Mouse (Mus musculus): ENCODE results near the gene Sh3bp5. TPM values are rescaled to one million over a fixed set of nuclear protein-coding genes. Genes with fewer than 3 reads are reported as not detected.

The Sh3bp5 gene
- polyA plus RNA-seq, 1 experiment, result 10.7 TPM

- Histone ChIP-seq H3K4me3 (ENCODE audit: control insufficient read depth, insufficient read depth, low read length) (no peak overlapping the region), H3K4me1 (replicated peaks; ENCODE audit: control insufficient read depth, insufficient read depth, low read length) (no peaks in the 10 kb centered on the region), H3K27me3 (ENCODE audit: control insufficient read depth, insufficient read depth, low read length) (no peaks in the 10 kb centered on the region), H3K36me3 (ENCODE audit: control insufficient read depth, insufficient read depth, low read length) (peaks cover 31% of the 10 kb centered on the region), H3K27ac (ENCODE audit: control insufficient read depth, insufficient read depth, low read length) (no peak overlapping the region)
- WGBS, result 97% methylated on average over 8 of the region's 8 CpGs
- no peak for DNase-seq
- TF ChIP-seq POLR2A (IDR thresholded peaks at IDR 0.05; ENCODE audit: control insufficient read depth, extremely low read depth, insufficient read depth, low read length, poor library complexity) (no peak), CTCF (IDR thresholded peaks at IDR 0.05; ENCODE audit: borderline replicate concordance, control insufficient read depth, extremely low read depth, insufficient read depth, low read length, poor library complexity) (no peak)
Observed at GRCm38 (mm10) chr14:31343241-31343640, 92.6 kb downstream of the Sh3bp5 start.

- Histone ChIP-seq H3K4me1 (replicated peaks; ENCODE audit: control insufficient read depth, insufficient read depth, low read length) (peaks cover 2% of the 10 kb centered on the region; the same call in 1 of the 2 replicates), H3K27ac (ENCODE audit: control insufficient read depth, insufficient read depth, low read length) (0 out of 2 replicates have a peak overlapping the region, but pooled peaks have one; percentile 44), H3K27me3 (ENCODE audit: control insufficient read depth, insufficient read depth, low read length) (no peaks in the 10 kb centered on the region), H3K36me3 (ENCODE audit: control insufficient read depth, insufficient read depth, low read length) (peaks cover 4% of the 10 kb centered on the region), H3K4me3 (ENCODE audit: control insufficient read depth, insufficient read depth, low read length) (no peak overlapping the region)
- DNase-seq, result no peak
- TF ChIP-seq CTCF (IDR thresholded peaks at IDR 0.05; ENCODE audit: borderline replicate concordance, control insufficient read depth, extremely low read depth, insufficient read depth, low read length, poor library complexity), result no peak
Observed at GRCm38 (mm10) chr14:31337947-31338346, 97.9 kb downstream of the Sh3bp5 start.

- Histone ChIP-seq H3K27me3 (ENCODE audit: control insufficient read depth, insufficient read depth, low read length) (no peaks in the 10 kb centered on the region), H3K36me3 (ENCODE audit: control insufficient read depth, insufficient read depth, low read length) (peaks cover 4% of the 10 kb centered on the region), H3K4me1 (replicated peaks; ENCODE audit: control insufficient read depth, insufficient read depth, low read length) (peaks cover 2% of the 10 kb centered on the region; the same call in 1 of the 2 replicates), H3K27ac (ENCODE audit: control insufficient read depth, insufficient read depth, low read length) (no peak overlapping the region), H3K4me3 (ENCODE audit: control insufficient read depth, insufficient read depth, low read length) (no peak overlapping the region)
- TF ChIP-seq POLR2A (IDR thresholded peaks at IDR 0.05; ENCODE audit: control insufficient read depth, extremely low read depth, insufficient read depth, low read length, poor library complexity), result no peak
- TF ChIP-seq CTCF (IDR thresholded peaks at IDR 0.05; ENCODE audit: borderline replicate concordance, control insufficient read depth, extremely low read depth, insufficient read depth, low read length, poor library complexity), result no peak
- no peak for DNase-seq
- WGBS, result 5% methylated on average over 7 of the region's 7 CpGs
Observed at GRCm38 (mm10) chr14:31337406-31337805, 98.5 kb downstream of the Sh3bp5 start.

GRCm38 (mm10) chr14:31336369-31337155 lies 99.3 kb downstream of the Sh3bp5 start, which contains the start of gene Capn7:
Gene Capn7, plus strand, starts transcription at chr14:31336638.
- WGBS, result under 1% methylated on average over 78 of the region's 78 CpGs

GRCm38 (mm10) chr14:31335765-31336164 lies 100.1 kb downstream of the Sh3bp5 start:
- H3K36me3 ChIP-seq (ENCODE audit: control insufficient read depth, insufficient read depth, low read length), result peaks cover 3% of the 10 kb centered on the region
- no peak for TF ChIP-seq POLR2A (IDR thresholded peaks at IDR 0.05; ENCODE audit: control insufficient read depth, extremely low read depth, insufficient read depth, low read length, poor library complexity)
- no peak for TF ChIP-seq CTCF (IDR thresholded peaks at IDR 0.05; ENCODE audit: borderline replicate concordance, control insufficient read depth, extremely low read depth, insufficient read depth, low read length, poor library complexity)
- DNase-seq, result no peak
- H3K27me3 ChIP-seq (ENCODE audit: control insufficient read depth, insufficient read depth, low read length), result no peaks in the 10 kb centered on the region
- no peak overlapping the region for H3K27ac ChIP-seq (ENCODE audit: control insufficient read depth, insufficient read depth, low read length)
- 68% methylated on average over 3 of the region's 3 CpGs for WGBS
- no peak overlapping the region for H3K4me3 ChIP-seq (ENCODE audit: control insufficient read depth, insufficient read depth, low read length)
- peaks cover 2% of the 10 kb centered on the region; the same call in 1 of the 2 replicates for H3K4me1 ChIP-seq (replicated peaks; ENCODE audit: control insufficient read depth, insufficient read depth, low read length)

More at GRCm38 (mm10) chr14:31336369-31337155, 99.3 kb downstream of the Sh3bp5 start, which contains the start of gene Capn7:
- Histone ChIP-seq H3K4me3 (ENCODE audit: control insufficient read depth, insufficient read depth, low read length) (peak within 1 kb of the TSS; percentile 87), H3K27me3 (ENCODE audit: control insufficient read depth, insufficient read depth, low read length) (no peaks in the 10 kb centered on the region), H3K27ac (ENCODE audit: control insufficient read depth, insufficient read depth, low read length) (peak within 1 kb of the TSS; percentile 45), H3K4me1 (replicated peaks; ENCODE audit: control insufficient read depth, insufficient read depth, low read length) (peaks cover 2% of the 10 kb centered on the region; the same call in 1 of the 2 replicates), H3K36me3 (ENCODE audit: control insufficient read depth, insufficient read depth, low read length) (peaks cover 4% of the 10 kb centered on the region)
- TF ChIP-seq CTCF (IDR thresholded peaks at IDR 0.05; ENCODE audit: borderline replicate concordance, control insufficient read depth, extremely low read depth, insufficient read depth, low read length, poor library complexity), result peak; percentile 63
- TF ChIP-seq POLR2A (IDR thresholded peaks at IDR 0.05; ENCODE audit: control insufficient read depth, extremely low read depth, insufficient read depth, low read length, poor library complexity), result peak; percentile 98
- peak; percentile 98 for DNase-seq

GRCm38 (mm10) chr14:31330957-31331356 lies 104.9 kb downstream of the Sh3bp5 start:
- no peaks in the 10 kb centered on the region for H3K36me3 ChIP-seq (ENCODE audit: control insufficient read depth, insufficient read depth, low read length)

More at GRCm38 (mm10) chr14:31330957-31331356, 104.9 kb downstream of the Sh3bp5 start:
- 84% methylated on average over 4 of the region's 4 CpGs for WGBS
- Histone ChIP-seq H3K27ac (ENCODE audit: control insufficient read depth, insufficient read depth, low read length) (no peak overlapping the region), H3K27me3 (ENCODE audit: control insufficient read depth, insufficient read depth, low read length) (no peaks in the 10 kb centered on the region), H3K4me1 (replicated peaks; ENCODE audit: control insufficient read depth, insufficient read depth, low read length) (no peaks in the 10 kb centered on the region), H3K4me3 (ENCODE audit: control insufficient read depth, insufficient read depth, low read length) (no peak overlapping the region)
- DNase-seq, result no peak
- TF ChIP-seq CTCF (IDR thresholded peaks at IDR 0.05; ENCODE audit: borderline replicate concordance, control insufficient read depth, extremely low read depth, insufficient read depth, low read length, poor library complexity) (no peak), POLR2A (IDR thresholded peaks at IDR 0.05; ENCODE audit: control insufficient read depth, extremely low read depth, insufficient read depth, low read length, poor library complexity) (no peak)

All from thymus, adult 2 months (tissue).